Mouse (Mus musculus) midbrain, postnatal 0 days (tissue): Measurements from ENCODE around the gene Fkbp8. TPM values are rescaled to one million over a fixed set of nuclear protein-coding genes. Genes with fewer than 3 reads are reported as not detected.

Source experiments
- ATAC-seq: fragments of 200-750 bp; cut with Nextera tagmentation; 2 replicates; pipeline ENCODE4 v1.8.0; 2017; ENCODE audit warnings: moderate number of reproducible peaks, mild to moderate bottlenecking, moderate TSS enrichment, moderate library complexity; ENCODE audit not compliant: low FRiP score
- DNase-seq: peaks from one replicate; pipeline ENCODE4 v3.0.0-alpha.2; 2015; ENCODE audit warnings: low spot score
- H3K27ac ChIP-seq: fragments of 300-500 bp; sonication (generic); 2 replicates; pipeline ENCODE4 v1.5.1; 2014; ENCODE audit warnings: low read depth, mild to moderate bottlenecking, low read length, mixed read lengths
- H3K27me3 ChIP-seq: fragments of 300-500 bp; sonication (generic); 2 replicates; pipeline ENCODE4 v1.6.1; 2014; ENCODE audit warnings: low read length, control low read depth, mixed read lengths; ENCODE audit not compliant: insufficient read depth
- H3K36me3 ChIP-seq: fragments of 300-500 bp; sonication (generic); 2 replicates; pipeline ENCODE4 v1.6.1; 2014; ENCODE audit warnings: low read length, control low read depth, mixed read lengths; ENCODE audit not compliant: insufficient read depth
- H3K4me1 ChIP-seq: fragments of 300-500 bp; sonication (generic); 2 replicates; pipeline ENCODE4 v1.6.1; 2014; ENCODE audit warnings: mild to moderate bottlenecking, control low read depth, antibody characterized with exemption, low read length, mixed read lengths; ENCODE audit not compliant: insufficient read depth
- H3K4me2 ChIP-seq: fragments of 300-500 bp; sonication (generic); 2 replicates; pipeline ENCODE4 v1.6.1; 2014; ENCODE audit warnings: low read depth, mild to moderate bottlenecking, low read length, mixed read lengths; ENCODE audit not compliant: poor library complexity, severe bottlenecking
- H3K4me3 ChIP-seq: fragments of 300-500 bp; sonication (generic); 2 replicates; pipeline ENCODE4 v1.5.1; 2014; ENCODE audit warnings: low read depth, mild to moderate bottlenecking, low read length, moderate library complexity
- H3K9ac ChIP-seq: fragments of 300-500 bp; sonication (generic); replicated peaks from 2 replicates; pipeline ENCODE4 v1.6.1; 2014; ENCODE audit warnings: mild to moderate bottlenecking, low read length, moderate library complexity, mixed read lengths; ENCODE audit not compliant: poor library complexity, severe bottlenecking
- H3K9me3 ChIP-seq: fragments of 300-500 bp; sonication (generic); 2 replicates; pipeline ENCODE4 v1.6.1; 2016; ENCODE audit warnings: low read length, control low read depth
- CTCF ChIP-seq: IDR thresholded peaks from 2 replicates; pipeline ENCODE4 v1.5.1; 2016; ENCODE audit warnings: antibody characterized with exemption, mild to moderate bottlenecking
- WGBS: fragments of 180-500 bp; shearing (Covaris S2); extraction: QIAGEN DNeasy Blood & Tissue Kit; methylation state at CpG from one replicate; pipeline ENCODE4 v1.1.7; 2014; 5-methylcytosine and 5-hydroxymethylcytosine counted together
- polyA plus RNA-seq: library from polyadenylated mRNA; unstranded; fragments of >200 nt; fragmentation: Nextera tagmentation; extraction: Ambion mirVana; gene quantifications from 2 replicates; pipeline ENCODE4 v1.2.1, GENCODE M21; 2015
- total RNA-seq: library from RNA; depleted of rRNA; stranded (reverse); fragments of >200 nt; gene quantifications from 2 replicates; pipeline ENCODE4 v1.2.3, GENCODE M21; 2014; rRNA removed

The Fkbp8 gene
- total and polyA plus RNA-seq, 2 experiments from 2014 or later: 351 to 490 TPM

DNA sequence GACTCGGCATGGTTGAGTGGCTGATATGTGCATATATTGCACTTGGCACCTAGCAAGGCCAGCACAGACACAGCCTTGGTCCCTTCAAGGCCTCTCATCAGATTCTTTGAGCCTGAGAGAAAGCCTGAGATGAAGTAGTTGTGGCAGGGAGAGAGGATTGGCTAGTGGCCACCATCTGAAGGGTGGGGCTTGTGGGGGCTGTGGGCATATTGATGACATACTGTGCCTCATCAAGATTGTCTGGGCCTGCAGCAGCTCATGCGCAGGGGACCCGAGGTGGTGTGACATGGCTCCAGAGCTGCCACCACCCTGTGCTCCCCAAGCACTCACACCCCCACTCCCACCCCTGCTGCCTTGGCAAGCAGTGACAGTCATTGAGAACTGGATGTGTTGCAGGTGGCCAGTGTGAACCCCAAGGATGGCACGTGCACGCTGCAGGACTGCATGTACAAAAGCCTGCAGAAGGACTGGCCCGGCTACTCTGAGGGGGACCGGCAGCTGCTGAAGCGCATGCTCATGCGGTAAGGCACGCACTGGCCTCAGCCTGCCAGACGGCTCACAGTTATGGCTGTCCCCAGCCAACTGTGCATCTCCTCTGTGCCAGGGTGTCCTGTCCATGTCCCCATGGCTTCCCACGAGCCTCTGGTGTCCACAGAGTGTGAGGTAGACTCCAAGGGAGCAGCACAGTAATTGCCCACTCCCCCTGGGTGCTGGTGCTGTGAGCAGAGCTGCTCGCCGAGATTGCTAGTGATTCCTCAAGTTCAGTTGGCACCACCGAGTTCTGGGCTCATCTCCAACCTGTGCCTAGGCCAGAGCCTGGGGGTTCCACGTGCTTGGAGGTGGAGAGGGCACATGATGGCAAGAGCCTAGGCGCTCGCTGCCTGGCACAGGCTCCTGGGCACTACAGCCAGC, 56.2 kb downstream of the Fkbp8 start:
- H3K9me3 ChIP-seq: no peaks in the 10 kb centered on the region
- H3K27me3 ChIP-seq: no peaks in the 10 kb centered on the region
- no peak overlapping the region for H3K4me3 ChIP-seq
- 90% methylated on average over 18 of the region's 18 CpGs for WGBS
- no peak for TF ChIP-seq CTCF
- no peak overlapping the region for H3K9ac ChIP-seq
- H3K27ac ChIP-seq: no peak overlapping the region
- H3K4me1 ChIP-seq: no peaks in the 10 kb centered on the region
- ATAC-seq: no peak; the same call in 1 of the 2 replicates
- peak; percentile 47 for DNase-seq
- H3K36me3 ChIP-seq: peaks cover 63% of the 10 kb centered on the region
- no peak overlapping the region for H3K4me2 ChIP-seq

- Histone ChIP-seq H3K4me2 (no peak overlapping the region), H3K4me3 (no peak overlapping the region), H3K9ac (no peak overlapping the region), H3K9me3 (no peaks in the 10 kb centered on the region), H3K36me3 (peaks cover 66% of the 10 kb centered on the region), H3K27me3 (no peaks in the 10 kb centered on the region), H3K4me1 (no peaks in the 10 kb centered on the region), H3K27ac (no peak overlapping the region)
- DNase-seq (no peak), ATAC-seq (no peak; the same call in 1 of the 2 replicates)
- 89% methylated on average over 9 of the region's 9 CpGs for WGBS
- TF ChIP-seq CTCF: no peak
These were observed 57.2 kb downstream of the Fkbp8 start for GRCm38 (mm10) chr8:70584606-70585257.

Other genes starting within 250 kb of the Fkbp8 start
- 36.4 and 49.7 TPM in 2 replicates for gene Homer3, start 244.9 kb upstream of the Fkbp8 start, total RNA-seq
- 13.8 and 18.3 TPM in 2 replicates for gene Homer3, start 244.9 kb upstream of the Fkbp8 start, polyA plus RNA-seq
- gene Ddx49, start 225.2 kb upstream of the Fkbp8 start, total RNA-seq: 43.6 and 46.3 TPM in 2 replicates
- gene Ddx49, start 225.2 kb upstream of the Fkbp8 start, polyA plus RNA-seq: 41.2 and 47.0 TPM in 2 replicates
- gene Cope, start 225.2 kb upstream of the Fkbp8 start, total RNA-seq: 97.1 and 106 TPM in 2 replicates
- gene Cope, start 225.2 kb upstream of the Fkbp8 start, polyA plus RNA-seq: 264 and 291 TPM in 2 replicates
- 65.1 and 86.5 TPM in 2 replicates for gene Cers1, start 211.9 kb upstream of the Fkbp8 start, total RNA-seq
- 47.9 and 51.3 TPM in 2 replicates for gene Cers1, start 211.9 kb upstream of the Fkbp8 start, polyA plus RNA-seq
- not detected in 2 replicates for gene Gdf1, start 197.9 kb upstream of the Fkbp8 start, total RNA-seq
- gene Gdf1, start 197.9 kb upstream of the Fkbp8 start, polyA plus RNA-seq: 4.8 and 5.3 TPM in 2 replicates
- 39.6 and 45.4 TPM in 2 replicates for gene Upf1, start 174.4 kb upstream of the Fkbp8 start, total RNA-seq
- 9.1 and 9.7 TPM in 2 replicates for gene Upf1, start 174.4 kb upstream of the Fkbp8 start, polyA plus RNA-seq
- 0.19 and 0.49 TPM in 2 replicates for gene Comp, start 154.2 kb upstream of the Fkbp8 start, total RNA-seq
- 0.38 and 0.77 TPM in 2 replicates for gene Comp, start 154.2 kb upstream of the Fkbp8 start, polyA plus RNA-seq
- gene Crtc1, start 88.1 kb upstream of the Fkbp8 start, total RNA-seq: 56.3 and 57.4 TPM in 2 replicates
- gene Crtc1, start 88.1 kb upstream of the Fkbp8 start, polyA plus RNA-seq: 46.5 and 47.8 TPM in 2 replicates
- 48.9 and 51.0 TPM in 2 replicates for gene Klhl26, start 50.8 kb upstream of the Fkbp8 start, total RNA-seq
- gene Klhl26, start 50.8 kb upstream of the Fkbp8 start, polyA plus RNA-seq: 39.4 TPM in 2 replicates
- 168 and 206 TPM in 2 replicates for gene Tmem59l, start 40.4 kb upstream of the Fkbp8 start, total RNA-seq
- gene Tmem59l, start 40.4 kb upstream of the Fkbp8 start, polyA plus RNA-seq: 203 and 226 TPM in 2 replicates
- gene Crlf1, start 34.6 kb upstream of the Fkbp8 start, total RNA-seq: 4.1 and 4.3 TPM in 2 replicates
- gene Crlf1, start 34.6 kb upstream of the Fkbp8 start, polyA plus RNA-seq: 9.4 and 10.9 TPM in 2 replicates
- gene Rex1bd, start 21.0 kb upstream of the Fkbp8 start, total RNA-seq: 118 and 121 TPM in 2 replicates
- gene Rex1bd, start 21.0 kb upstream of the Fkbp8 start, polyA plus RNA-seq: 198 and 212 TPM in 2 replicates
- 357 and 402 TPM in 2 replicates for gene Uba52, start 16.9 kb upstream of the Fkbp8 start, total RNA-seq
- 721 and 736 TPM in 2 replicates for gene Uba52, start 16.9 kb upstream of the Fkbp8 start, polyA plus RNA-seq
- gene Kxd1, start 232 bp downstream of the Fkbp8 start, total RNA-seq: 36.3 and 38.2 TPM in 2 replicates
- 53.1 and 55.8 TPM in 2 replicates for gene Kxd1, start 232 bp downstream of the Fkbp8 start, polyA plus RNA-seq
- gene Ell, start 11.7 kb downstream of the Fkbp8 start, total RNA-seq: 10.2 and 14.1 TPM in 2 replicates
- gene Ell, start 11.7 kb downstream of the Fkbp8 start, polyA plus RNA-seq: 12.6 and 13.2 TPM in 2 replicates
- 176 and 180 TPM in 2 replicates for gene Isyna1, start 66.6 kb downstream of the Fkbp8 start, total RNA-seq
- gene Isyna1, start 66.6 kb downstream of the Fkbp8 start, polyA plus RNA-seq: 140 and 146 TPM in 2 replicates
- 279 and 392 TPM in 2 replicates for gene Ssbp4, start 81.1 kb downstream of the Fkbp8 start, total RNA-seq
- gene Ssbp4, start 81.1 kb downstream of the Fkbp8 start, polyA plus RNA-seq: 230 and 247 TPM in 2 replicates
- 1.8 and 2.2 TPM in 2 replicates for gene Lrrc25, start 88.4 kb downstream of the Fkbp8 start, total RNA-seq
- gene Lrrc25, start 88.4 kb downstream of the Fkbp8 start, polyA plus RNA-seq: 0.74 and 1.4 TPM in 2 replicates
- 0.22 and 1.8 TPM in 2 replicates for gene Gdf15, start 104.7 kb downstream of the Fkbp8 start, total RNA-seq
- 0.26 and 0.32 TPM in 2 replicates for gene Gdf15, start 104.7 kb downstream of the Fkbp8 start, polyA plus RNA-seq
- gene Pgpep1, start 132.7 kb downstream of the Fkbp8 start, total RNA-seq: 40.2 and 60.6 TPM in 2 replicates
- 37.6 and 50.6 TPM in 2 replicates for gene Pgpep1, start 132.7 kb downstream of the Fkbp8 start, polyA plus RNA-seq
- 140 and 312 TPM in 2 replicates for gene Lsm4, start 145.5 kb downstream of the Fkbp8 start, total RNA-seq
- gene Lsm4, start 145.5 kb downstream of the Fkbp8 start, polyA plus RNA-seq: 157 and 169 TPM in 2 replicates
- 470 and 553 TPM in 2 replicates for gene Jund, start 171.2 kb downstream of the Fkbp8 start, total RNA-seq
- gene Jund, start 171.2 kb downstream of the Fkbp8 start, polyA plus RNA-seq: 91.0 and 99.3 TPM in 2 replicates
- 0.22 TPM in 1 of 2 replicates, not detected in the other for gene Iqcn, start 175.7 kb downstream of the Fkbp8 start, total RNA-seq
- 0.06 and 0.07 TPM in 2 replicates for gene Iqcn, start 175.7 kb downstream of the Fkbp8 start, polyA plus RNA-seq
- gene Gm3336, start 190.8 kb downstream of the Fkbp8 start, total RNA-seq: not detected in 2 replicates
- gene Gm3336, start 190.8 kb downstream of the Fkbp8 start, polyA plus RNA-seq: not detected in 2 replicates
- 0.77 and 1.5 TPM in 2 replicates for gene Pde4c, start 196.0 kb downstream of the Fkbp8 start, total RNA-seq
- 0.21 and 0.39 TPM in 2 replicates for gene Pde4c, start 196.0 kb downstream of the Fkbp8 start, polyA plus RNA-seq
- 649 and 670 TPM in 2 replicates for gene Rab3a, start 227.0 kb downstream of the Fkbp8 start, total RNA-seq
- 726 and 813 TPM in 2 replicates for gene Rab3a, start 227.0 kb downstream of the Fkbp8 start, polyA plus RNA-seq
- gene Mpv17l2, start 233.2 kb downstream of the Fkbp8 start, total RNA-seq: 27.8 and 29.2 TPM in 2 replicates
- 43.7 and 45.8 TPM in 2 replicates for gene Mpv17l2, start 233.2 kb downstream of the Fkbp8 start, polyA plus RNA-seq
- gene Pik3r2, start 249.0 kb downstream of the Fkbp8 start, total RNA-seq: 141 and 159 TPM in 2 replicates
- gene Pik3r2, start 249.0 kb downstream of the Fkbp8 start, polyA plus RNA-seq: 102 and 113 TPM in 2 replicates